Mouse (Mus musculus) frontal cortex, adult (tissue): ENCODE measurements at regions not wholly inside any gene's neighbourhood (a gene's known extent, or its start where the extent isn't known, plus 50 kb on each side); places are given as distances from the start of the nearest gene placed in this dataset.

Experiments
- ATAC-seq: cut with Nextera tagmentation; 2 replicates; pipeline ENCODE4 v1.9.2; 2017; ENCODE audit warnings: mild to moderate bottlenecking, moderate library complexity, mixed read lengths; ENCODE audit not compliant: low TSS enrichment

DNA sequence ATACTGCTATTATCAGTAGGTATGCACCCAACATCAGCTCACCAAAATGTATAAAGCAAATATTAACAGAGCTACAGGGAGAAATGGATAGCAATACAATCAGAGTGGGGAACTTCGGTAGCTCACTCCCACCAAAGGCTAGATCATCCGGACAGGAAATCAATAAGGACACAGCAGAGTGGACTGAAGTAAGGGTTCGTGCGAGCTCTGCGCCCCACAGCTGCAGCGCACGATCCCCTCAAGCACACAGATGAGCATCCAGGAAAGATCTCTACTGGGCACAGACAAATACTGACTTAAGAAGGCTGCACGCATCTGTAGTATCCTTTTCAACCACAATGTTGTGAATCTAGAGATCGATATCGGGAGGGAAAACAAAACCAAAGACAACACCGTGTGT is 517.5 kb upstream of the Adamts16 start:
- ATAC-seq, result no peak

DNA sequence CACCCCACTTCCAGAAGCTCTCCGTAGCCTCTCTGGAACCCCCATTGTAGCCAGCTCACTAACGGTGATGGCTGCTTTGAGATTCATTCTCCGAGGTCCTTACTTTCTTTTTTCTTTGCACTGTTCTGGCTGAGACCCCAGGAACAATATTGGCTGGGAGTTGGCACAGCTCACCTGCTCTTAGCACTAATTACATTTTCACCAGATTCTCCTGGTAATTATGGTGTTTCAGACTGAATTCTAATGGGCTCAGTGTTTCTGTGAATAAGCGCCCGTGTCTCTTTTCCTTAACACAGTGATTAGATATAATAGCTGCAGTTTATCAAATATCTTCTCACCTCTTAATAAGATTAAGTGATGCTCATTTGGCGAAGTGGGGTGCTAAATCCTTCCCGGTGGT is 509.2 kb upstream of the Adamts16 start:
- no peak for ATAC-seq

DNA sequence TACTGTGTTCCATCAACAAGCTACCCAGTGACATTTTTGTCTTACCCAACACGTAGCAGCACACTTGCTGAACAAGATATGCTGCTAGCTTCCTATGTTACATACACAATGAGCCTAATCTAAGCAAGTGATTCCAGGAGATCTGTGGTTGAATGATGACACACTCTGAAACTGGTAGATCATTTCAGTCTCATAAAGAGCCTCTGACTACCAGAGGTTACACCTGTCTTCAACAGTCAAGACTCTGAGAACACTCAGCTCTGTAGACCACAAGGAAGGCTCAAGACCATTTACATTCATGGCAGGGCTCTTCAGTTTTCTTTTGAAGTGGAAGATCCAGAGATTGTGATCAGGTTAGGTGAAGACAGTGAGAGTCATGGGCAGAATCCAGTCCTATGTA is 501.3 kb upstream of the Adamts16 start:
- ATAC-seq, result no peak

DNA sequence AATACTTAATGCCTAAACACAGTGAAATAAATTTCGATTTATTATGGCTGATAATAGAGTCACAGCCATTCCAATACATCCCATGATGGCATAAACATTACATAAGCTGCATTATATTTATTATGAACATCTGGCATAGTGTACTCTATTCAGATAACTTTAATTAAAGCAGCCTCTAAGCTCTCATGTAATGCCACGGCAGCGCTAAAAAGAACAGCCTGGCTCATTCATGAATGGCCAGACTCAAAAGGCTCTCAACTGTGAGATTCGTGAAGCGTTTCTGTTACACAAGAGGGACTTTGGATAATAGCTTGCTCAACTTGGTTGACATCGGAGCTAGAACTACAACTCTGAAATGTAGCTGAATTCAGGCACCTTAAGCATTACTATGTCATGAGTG is 497.1 kb upstream of the Adamts16 start:
- no peak for ATAC-seq

DNA sequence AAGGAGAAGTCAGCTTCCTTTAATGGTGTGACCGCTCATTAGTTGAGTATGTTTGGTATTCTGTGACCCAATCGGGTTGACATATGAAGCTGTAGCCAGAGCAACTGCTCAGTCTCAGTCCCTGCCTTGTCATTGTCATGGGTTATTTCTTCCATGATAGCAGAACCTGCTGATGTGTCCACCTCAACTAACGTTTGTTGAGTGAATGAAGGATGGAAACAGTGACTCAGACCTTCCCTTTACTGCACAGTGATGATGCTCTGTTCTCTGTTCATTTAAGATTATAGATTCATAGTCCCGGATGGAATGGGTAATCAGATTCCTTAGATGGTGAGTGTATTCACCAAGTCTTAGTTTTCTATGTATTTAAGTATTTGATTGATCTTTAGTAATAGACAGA is 493.3 kb upstream of the Adamts16 start:
- ATAC-seq, result no peak

DNA sequence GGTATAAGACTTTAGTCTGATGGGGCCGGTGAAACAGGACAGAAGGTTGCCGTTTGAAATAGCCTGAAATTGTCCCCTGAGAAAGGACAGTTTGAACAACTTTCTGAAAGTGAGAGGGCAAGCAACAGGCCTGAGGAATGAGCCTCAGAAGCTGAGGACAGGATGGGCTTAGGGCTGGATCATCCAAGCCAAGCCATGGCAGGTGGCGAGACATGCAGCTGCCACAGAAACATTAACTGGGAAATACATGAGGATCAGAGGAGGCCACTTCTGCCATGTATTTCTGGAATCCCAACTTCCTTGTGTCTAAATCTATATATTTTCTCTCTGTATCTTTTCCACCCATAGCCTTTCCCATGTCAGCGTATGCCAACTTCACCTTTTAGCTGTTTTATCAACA is 491.5 kb upstream of the Adamts16 start:
- ATAC-seq, result no peak

DNA sequence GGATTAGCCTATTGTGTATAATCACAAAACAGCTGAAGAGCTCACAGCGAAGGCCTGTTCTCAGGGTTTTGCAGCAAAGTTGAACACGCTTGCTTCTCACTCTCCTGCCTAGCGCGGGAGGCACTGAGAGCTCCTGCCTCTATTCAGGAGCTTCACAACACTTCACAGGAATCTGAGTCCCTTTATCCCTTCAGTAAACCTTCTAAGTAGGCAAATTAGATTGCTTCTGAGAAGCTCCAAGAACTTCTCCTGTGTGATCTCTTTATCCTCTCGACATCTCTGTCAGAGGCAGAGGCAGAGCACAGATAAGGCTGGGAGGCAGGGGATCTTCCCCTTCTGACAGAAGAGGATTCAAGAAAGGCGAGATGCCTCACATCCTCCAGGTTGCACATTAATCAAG is 488.7 kb upstream of the Adamts16 start:
- no peak for ATAC-seq

DNA sequence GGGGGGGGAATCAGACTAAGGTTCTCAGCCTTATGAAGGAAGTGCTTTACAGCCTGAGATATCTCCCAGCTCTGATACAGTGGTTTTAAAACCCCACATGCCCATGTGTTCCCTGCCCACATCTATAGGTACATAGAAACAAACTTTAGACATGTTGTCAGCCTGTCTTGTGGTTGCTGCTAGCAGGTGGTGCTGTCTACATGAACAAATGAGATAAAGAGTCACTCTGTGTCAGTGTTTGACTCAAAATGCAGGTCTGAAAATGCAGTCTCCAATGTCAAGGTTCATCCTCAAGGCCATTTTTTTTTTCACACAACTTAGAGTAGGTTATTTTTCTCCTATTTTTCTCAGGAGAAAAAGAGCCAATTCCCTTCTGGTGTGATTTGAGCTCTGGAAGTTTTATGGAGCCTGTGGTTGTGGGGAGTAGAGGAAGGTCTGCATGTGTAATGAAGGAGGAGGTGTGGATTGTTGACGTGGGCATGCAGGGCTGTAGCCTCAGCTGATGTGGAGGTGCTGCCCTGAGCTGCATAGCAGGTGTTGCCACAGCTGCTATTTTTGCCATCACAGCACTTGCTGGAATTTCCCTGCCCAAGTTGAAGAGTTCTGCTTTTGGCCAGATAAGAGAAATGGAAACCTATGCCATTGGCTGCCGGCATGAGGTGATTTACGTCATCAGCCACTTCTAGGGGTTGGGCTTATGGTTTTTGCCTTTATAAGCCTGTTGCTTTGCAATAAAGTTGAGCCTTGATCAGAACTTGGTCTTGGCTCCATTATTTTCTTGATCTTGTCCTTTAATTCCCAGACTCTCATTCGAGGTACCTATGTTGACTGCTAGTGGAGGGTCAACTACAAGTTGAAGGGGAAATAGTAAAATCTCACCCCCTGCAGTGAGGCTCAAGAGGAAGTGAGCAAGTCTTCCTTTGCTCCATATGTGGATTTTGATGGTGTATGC is 486.5 kb upstream of the Adamts16 start:
- ATAC-seq, result no peak

DNA sequence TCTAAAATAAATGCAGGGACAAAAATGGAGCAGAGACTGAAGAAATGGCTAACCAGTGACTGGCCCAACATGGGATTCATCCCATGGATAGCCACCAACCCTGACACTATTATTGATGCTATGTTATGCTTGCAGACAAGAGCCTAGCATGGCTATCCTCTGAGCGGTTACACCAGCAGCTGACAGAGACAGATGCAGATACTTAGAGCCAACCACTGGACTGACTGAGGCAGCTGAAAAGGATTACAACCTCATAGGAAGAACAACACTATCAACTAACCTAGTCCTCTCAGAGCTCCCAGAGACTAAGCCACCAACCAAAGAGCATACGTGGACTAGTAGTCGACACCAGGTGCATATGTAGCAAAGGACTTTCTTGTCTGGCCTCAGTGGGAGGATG is 478.9 kb upstream of the Adamts16 start:
- no peak for ATAC-seq

DNA sequence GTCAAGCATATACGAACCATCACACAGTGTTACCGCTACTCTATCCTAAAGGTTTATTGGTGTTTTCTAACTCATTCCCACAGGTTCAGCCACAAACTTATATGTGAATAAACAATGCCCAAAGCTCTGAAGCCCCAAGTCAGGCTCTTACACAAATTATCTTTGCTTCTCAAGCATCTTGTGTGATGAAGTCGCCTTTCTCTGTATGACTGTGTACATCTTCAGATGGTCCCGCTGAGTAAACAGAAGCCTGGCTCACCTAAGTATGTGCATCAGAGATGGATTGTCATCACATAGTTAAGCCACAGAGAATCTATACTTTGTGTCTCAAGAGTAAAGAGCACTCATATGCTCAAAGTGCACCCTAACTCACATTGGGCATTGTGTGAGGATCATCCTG is 462.3 kb upstream of the Adamts16 start:
- ATAC-seq, result no peak

DNA sequence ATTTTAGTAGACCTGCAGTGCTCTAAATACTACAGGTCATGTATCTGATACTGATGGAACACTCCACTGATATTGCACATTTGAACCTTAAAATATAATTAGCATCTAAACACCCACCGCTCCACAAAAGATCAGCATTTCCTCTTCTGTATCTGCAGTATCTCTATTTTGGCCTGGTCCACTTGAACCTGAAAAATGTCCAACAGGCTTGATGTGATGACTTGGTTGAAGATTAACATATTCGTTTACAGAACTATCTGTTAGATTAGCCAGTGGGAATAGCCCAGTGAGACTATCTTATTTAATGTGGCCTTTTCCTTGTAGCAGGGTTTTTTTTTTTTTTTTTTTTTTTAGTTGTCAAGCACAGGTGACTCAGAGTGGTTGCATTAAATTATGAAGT is 434.4 kb upstream of the Adamts16 start:
- no peak for ATAC-seq

DNA sequence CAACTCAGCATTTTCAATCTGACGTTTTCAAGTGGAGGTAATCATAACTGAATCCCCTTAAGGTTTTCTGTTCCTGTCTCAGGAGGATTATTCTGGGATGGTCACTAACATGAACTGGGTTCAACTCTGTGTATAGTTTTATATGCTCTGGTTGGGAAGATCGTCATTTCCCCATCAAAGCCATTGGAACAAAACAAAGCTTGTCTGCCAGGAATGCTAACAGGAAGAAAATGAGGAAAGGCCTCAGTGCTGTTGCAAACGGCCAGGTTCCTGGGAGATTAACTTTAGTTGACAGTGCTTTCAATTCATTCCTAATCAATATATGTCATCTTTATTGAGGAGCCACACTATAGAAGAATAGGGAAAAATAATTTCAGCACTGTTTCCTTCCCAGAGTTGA is 432.5 kb upstream of the Adamts16 start:
- ATAC-seq, result no peak

DNA sequence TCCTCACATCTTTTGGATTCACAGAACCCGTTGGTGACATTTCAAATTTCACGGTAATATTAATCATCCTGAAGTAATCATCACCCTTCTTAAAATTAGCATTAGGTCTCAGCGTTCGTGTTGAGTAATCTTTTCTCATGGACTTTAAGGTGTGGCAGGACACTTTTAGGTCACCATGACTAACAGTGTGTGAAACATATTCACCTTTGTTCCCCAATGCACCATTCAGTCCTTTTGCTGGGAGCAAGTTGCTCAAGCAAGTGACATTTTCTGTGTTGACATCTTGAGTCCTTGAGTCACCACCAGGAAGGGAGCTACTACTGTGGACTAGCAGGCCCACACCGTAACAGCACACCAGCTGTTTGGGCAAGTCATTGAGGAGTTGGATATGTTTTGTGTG is 431.9 kb upstream of the Adamts16 start:
- ATAC-seq, result no peak

DNA sequence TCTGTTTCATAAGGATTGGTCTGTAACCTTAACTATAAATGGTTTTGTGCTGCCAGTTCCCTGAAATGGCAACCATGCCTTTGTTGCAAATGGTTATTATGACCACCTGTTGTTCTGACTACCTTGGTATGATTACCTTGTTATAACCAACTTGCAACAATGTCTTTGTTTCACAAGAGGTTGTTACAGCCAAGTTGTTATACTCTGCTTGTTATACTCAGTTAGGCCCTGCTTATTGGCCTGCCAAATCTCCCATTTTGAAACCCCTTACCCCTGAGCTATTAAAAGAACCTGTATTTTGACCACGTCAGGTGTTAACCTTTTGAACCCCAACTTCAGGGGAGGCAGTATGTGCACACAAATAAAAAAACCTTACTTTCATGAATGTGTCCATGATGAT is 431.5 kb upstream of the Adamts16 start:
- no peak for ATAC-seq

DNA sequence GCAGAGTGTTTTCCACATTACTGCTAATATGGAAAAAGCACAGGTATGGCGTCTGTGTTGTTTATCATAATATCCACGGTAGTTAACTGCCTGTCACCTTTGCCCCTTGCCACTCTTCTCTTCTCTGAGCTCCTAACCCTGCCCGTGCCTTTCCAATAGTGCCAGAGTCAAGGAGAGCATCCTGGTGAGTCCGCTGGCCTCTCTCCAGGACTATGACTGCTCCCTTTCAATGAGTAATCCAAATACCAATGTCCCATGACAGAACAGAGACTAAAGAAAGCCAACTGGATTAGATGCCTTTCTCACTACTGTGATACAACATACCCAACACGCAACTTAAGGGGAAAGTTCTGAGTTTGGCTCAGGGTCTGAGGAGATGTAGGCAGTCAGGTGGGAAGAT is 430.8 kb upstream of the Adamts16 start:
- no peak for ATAC-seq

DNA sequence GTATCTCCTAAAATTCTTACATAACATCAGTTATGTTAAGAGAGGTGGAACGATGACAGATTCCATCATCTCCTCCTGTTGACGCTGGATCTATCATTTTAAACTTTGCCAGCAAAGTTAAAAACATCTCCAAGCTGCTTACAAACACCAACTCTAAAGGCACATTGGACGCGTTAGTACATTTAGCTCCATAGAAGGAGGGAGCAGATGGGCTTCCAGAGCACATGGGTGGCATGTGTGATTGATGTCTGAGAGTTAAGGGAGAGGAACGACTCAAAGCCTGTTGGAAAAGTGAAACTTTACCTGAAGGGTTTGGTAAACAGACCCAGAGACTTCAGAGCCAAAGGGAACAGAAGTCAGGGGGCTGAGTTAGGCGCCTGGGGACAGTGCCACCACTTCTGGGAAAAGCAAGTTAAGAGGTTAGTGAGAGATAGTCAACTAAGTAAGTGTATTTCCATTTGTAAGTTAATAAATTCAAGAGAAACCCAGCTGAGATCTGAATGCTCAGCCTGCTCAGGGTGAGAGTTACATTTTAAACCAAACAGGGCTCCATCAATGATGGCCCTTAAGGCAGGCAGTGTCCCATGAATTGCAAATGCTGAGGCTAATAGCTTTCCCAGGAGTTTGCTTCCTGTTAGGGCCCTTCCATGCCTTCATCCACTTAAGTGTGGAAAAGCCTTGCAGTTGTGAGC is 430.3 kb upstream of the Adamts16 start:
- peak; percentile 55; the same call in 1 of the 2 replicates for ATAC-seq

DNA sequence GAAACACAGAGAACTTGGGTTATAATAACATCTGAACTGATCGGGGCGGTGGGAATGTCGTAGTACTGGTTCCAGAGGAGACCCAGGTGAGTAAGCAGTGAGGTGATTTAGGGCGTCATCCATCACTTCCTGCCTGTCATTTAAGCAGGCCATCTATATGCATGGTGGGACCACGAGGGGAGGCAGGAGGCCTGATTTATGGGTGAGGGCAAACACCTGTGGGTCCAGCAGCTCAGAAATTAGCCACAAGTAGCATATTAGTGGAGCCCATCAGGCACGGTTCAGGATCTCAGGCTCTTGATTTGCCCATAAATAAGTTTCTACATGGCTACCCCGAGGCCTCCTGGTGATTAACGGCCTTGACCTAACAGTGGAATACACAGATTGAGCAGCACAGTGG is 428.8 kb upstream of the Adamts16 start:
- no peak for ATAC-seq

DNA sequence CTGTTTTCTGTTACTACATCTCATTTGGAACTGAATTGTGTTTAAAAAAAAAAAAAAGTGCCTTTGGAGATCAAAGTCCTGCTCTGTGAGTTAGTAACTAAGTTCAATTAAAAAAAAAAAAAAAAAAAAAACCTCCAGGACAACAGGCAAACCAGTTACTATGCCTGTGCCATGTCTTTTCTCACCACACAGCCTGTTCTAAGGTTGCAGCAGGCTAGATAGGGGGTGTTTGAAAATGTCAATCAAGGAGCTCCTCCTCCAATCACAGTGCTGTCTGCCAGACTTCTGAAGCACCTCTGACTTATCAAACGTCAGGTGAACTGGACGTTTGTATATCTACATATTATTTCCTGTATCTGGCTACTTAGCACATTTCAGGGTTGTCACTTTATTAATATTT is 427.9 kb upstream of the Adamts16 start:
- no peak for ATAC-seq

DNA sequence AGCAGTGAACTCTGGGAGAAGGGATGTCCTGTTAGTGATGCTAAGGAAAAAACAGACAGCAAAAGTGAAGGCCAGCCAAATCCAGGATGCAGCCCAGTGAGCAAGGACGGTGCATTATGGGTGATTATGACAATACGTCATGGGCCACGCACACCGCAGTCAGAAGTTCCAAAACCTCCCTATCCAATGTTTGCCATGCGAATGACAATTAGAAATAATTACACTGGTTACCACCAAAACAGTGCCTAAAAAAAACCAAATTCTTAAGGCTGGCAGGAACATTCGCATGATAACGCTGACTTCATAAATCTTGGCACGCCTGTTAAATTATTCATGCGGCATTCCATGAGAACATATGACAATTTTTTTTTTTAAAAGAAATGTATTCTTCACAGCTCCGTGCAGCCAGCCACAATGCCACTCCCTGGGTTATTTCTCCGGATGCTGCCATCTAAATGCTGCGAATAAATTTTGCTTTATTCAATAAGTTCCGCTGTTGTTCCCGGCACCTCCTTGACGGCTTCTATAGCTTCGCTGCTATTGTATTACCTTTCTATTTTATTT is 421.8 kb upstream of the Adamts16 start:
- peak; percentile 41; the same call in 1 of the 2 replicates for ATAC-seq

DNA sequence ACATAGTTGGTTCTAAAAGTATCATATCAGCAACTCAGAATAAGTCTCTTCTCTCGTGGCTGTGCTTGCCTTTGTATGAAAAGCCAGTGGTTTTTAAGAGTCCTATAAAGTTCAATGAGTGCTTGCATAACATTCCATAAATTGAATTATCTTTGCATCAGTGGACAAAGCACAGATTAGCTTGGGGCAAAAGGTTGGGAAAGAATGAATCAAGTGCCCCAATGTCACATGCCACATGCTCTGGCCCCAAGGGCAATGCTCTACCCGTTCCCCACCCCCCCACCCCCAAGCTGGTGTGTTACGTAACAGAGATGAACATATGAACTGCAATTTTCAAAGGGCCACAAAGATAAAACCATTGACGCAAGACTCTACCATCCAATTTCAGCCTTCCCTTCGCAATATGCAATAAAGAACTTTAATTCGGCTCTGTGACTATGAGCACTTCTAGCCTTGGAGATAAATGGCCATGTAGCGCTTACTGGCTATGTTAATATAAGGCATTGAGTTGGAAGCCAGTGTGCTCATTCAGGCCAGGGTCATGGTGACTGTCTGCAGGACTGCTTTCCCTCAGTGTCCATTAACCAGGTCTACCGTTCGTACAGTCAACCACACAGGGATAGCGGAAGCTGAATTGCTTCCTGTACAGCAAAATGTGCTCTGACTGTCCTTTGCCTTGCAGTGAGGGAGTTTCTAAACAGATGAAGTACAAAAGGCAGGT is 421.1 kb upstream of the Adamts16 start:
- no peak for ATAC-seq

DNA sequence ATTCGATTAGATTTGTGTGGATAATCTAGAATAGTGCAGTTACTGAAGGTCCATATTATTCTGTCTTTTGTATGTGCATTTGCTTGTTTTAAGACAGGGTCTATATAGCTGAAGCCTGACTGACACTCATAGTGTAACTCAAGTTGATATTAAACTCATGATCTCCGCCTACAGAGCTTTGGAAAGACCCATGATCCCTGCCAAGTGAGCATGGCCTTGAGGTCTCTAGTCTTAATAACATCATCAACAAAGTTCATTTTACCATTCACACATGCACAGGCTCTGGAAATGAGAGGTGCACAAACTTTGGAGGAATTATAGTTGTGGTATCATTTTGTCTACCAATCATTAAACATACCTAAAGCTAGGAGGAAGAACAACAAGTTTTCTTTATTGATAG is 412.4 kb upstream of the Adamts16 start:
- ATAC-seq, result no peak
